Mouse (Mus musculus) midbrain, embryonic 11.5 days (tissue): Measurements from ENCODE around the gene Taar9. TPM values are rescaled to one million over a fixed set of nuclear protein-coding genes. Genes with fewer than 3 reads are reported as not detected.
"Not testable (repeated sequence)": the region's sequence is repeated elsewhere in the genome, so short reads cannot be mapped to it uniquely, and the experiment has no call there.

Source experiments
- ATAC-seq: fragments of 200-750 bp; cut with Nextera tagmentation; 2 replicates; pipeline ENCODE4 v1.8.0; 2017; ENCODE audit warnings: moderate TSS enrichment, moderate library complexity; ENCODE audit not compliant: low FRiP score
- DNase-seq: peaks from one replicate; pipeline ENCODE4 v3.0.0; 2015; ENCODE audit warnings: low spot score; ENCODE audit errors: missing footprints
- H3K27ac ChIP-seq: fragments of 300-500 bp; sonication (generic); 2 replicates; pipeline ENCODE4 v1.5.1; 2014; ENCODE audit warnings: low read depth, low read length
- H3K27me3 ChIP-seq: fragments of 300-500 bp; sonication (generic); 2 replicates; pipeline ENCODE4 v1.6.1; 2014; ENCODE audit warnings: mild to moderate bottlenecking, low read length, moderate library complexity, mixed read lengths; ENCODE audit not compliant: control insufficient read depth, insufficient read depth
- H3K36me3 ChIP-seq: fragments of 300-500 bp; sonication (generic); 2 replicates; pipeline ENCODE4 v1.6.1; 2014; ENCODE audit warnings: mild to moderate bottlenecking, low read length, moderate library complexity, mixed read lengths; ENCODE audit not compliant: control insufficient read depth, insufficient read depth
- H3K4me1 ChIP-seq: fragments of 300-500 bp; sonication (generic); 2 replicates; pipeline ENCODE4 v1.6.1; 2014; ENCODE audit warnings: low read length; ENCODE audit not compliant: control insufficient read depth, insufficient read depth
- H3K4me2 ChIP-seq: fragments of 300-500 bp; sonication (generic); 2 replicates; pipeline ENCODE4 v1.6.1; 2014; ENCODE audit warnings: mild to moderate bottlenecking, moderate library complexity
- H3K4me3 ChIP-seq: fragments of 300-500 bp; sonication (generic); 2 replicates; pipeline ENCODE4 v1.5.1; 2014; ENCODE audit warnings: low read depth, low read length
- H3K9ac ChIP-seq: fragments of 300-500 bp; sonication (generic); 2 replicates; pipeline ENCODE4 v1.6.1; 2014; ENCODE audit warnings: low read length
- H3K9me3 ChIP-seq: fragments of 300-500 bp; sonication (generic); 2 replicates; pipeline ENCODE4 v1.6.1; 2016; ENCODE audit warnings: low read length; ENCODE audit not compliant: control insufficient read depth
- WGBS: fragments of 180-500 bp; shearing (Covaris S2); extraction: QIAGEN DNeasy Blood & Tissue Kit; methylation state at CpG from one replicate; pipeline ENCODE4 v1.1.7; 2014; 5-methylcytosine and 5-hydroxymethylcytosine counted together
- polyA plus RNA-seq: library from polyadenylated mRNA; unstranded; fragments of >200 nt; fragmentation: Nextera tagmentation; extraction: Ambion mirVana; gene quantifications from 2 replicates; pipeline ENCODE4 v1.2.1, GENCODE M21; 2014

Gene Taar9
- polyA plus RNA-seq = not detected in 2 replicates

GRCm38 (mm10) chr10:24109434-24109833, at the start of gene Taar9:
Gene Taar9 (minus strand): TSS chr10:24109534.
- not testable (repeated sequence) for H3K9ac ChIP-seq, ATAC-seq, H3K4me2 ChIP-seq, H3K27me3 ChIP-seq, H3K36me3 ChIP-seq, H3K4me3 ChIP-seq, H3K4me1 ChIP-seq, H3K9me3 ChIP-seq, H3K27ac ChIP-seq, DNase-seq
- 88% methylated on average over 8 of the region's 8 CpGs for WGBS

- no peak for DNase-seq
- Histone ChIP-seq H3K9me3 (no peaks in the 10 kb centered on the region), H3K4me2 (no peak overlapping the region), H3K4me3 (no peak overlapping the region), H3K27ac (no peak overlapping the region), H3K36me3 (0 out of 2 replicates have a peak, but pooled peaks cover 5% of the 10 kb centered on the region), H3K9ac (no peak overlapping the region), H3K4me1 (no peaks in the 10 kb centered on the region), H3K27me3 (no peaks in the 10 kb centered on the region)
- ATAC-seq = no peak
- WGBS = 93% methylated on average over 12 of the region's 12 CpGs
Measured at GRCm38 (mm10) chr10:24158470-24159254, 49.3 kb upstream of the Taar9 start.

- Histone ChIP-seq H3K27me3 (no peaks in the 10 kb centered on the region), H3K36me3 (no peaks in the 10 kb centered on the region), H3K4me3 (no peak overlapping the region), H3K9me3 (no peaks in the 10 kb centered on the region), H3K4me2 (peak overlapping the region; percentile 58), H3K4me1 (peaks cover 7% of the 10 kb centered on the region; the same call in 1 of the 2 replicates), H3K27ac (no peak overlapping the region), H3K9ac (0 out of 2 replicates have a peak overlapping the region, but pooled peaks have one; percentile 10)
- DNase-seq (peak; percentile 84), ATAC-seq (no peak)
- WGBS = 62% methylated on average over 7 of the region's 7 CpGs
Measured at GRCm38 (mm10) chr10:24150086-24150485, 40.8 kb upstream of the Taar9 start.

- DNase-seq = peak; percentile 98
- Histone ChIP-seq H3K9me3 (no peaks in the 10 kb centered on the region), H3K4me2 (peak within 1 kb of the TSS; percentile 58), H3K36me3 (no peaks in the 10 kb centered on the region), H3K27me3 (no peaks in the 10 kb centered on the region), H3K4me1 (peaks cover 7% of the 10 kb centered on the region; the same call in 1 of the 2 replicates), H3K9ac (peak within 1 kb of the TSS; percentile 65), H3K4me3 (peak within 1 kb of the TSS; percentile 54), H3K27ac (no peak within 1 kb of the TSS)
- WGBS = under 1% methylated on average over 42 of the region's 45 CpGs
- peak; percentile 98 for ATAC-seq
Measured at GRCm38 (mm10) chr10:24149135-24149781, 39.9 kb upstream of the Taar9 start, which contains the start of gene Stx7. Gene Stx7 (plus strand): TSS chr10:24149302.

- ATAC-seq (no peak), DNase-seq (no peak)
- Histone ChIP-seq H3K36me3 (no peaks in the 10 kb centered on the region), H3K9ac (no peak overlapping the region), H3K27me3 (no peaks in the 10 kb centered on the region), H3K9me3 (no peaks in the 10 kb centered on the region), H3K27ac (no peak overlapping the region), H3K4me3 (no peak overlapping the region), H3K4me1 (no peaks in the 10 kb centered on the region), H3K4me2 (no peak overlapping the region)
- WGBS = 77% methylated on average over 3 of the region's 3 CpGs
Measured at GRCm38 (mm10) chr10:24142735-24143134, 33.4 kb upstream of the Taar9 start.

GRCm38 (mm10) chr10:24138623-24139261, 29.4 kb upstream of the Taar9 start:
- H3K9me3 ChIP-seq = no peaks in the 10 kb centered on the region
- H3K4me3 ChIP-seq = no peak overlapping the region
- no peak overlapping the region for H3K9ac ChIP-seq
- DNase-seq = no peak
- 86% methylated on average over 2 of the region's 2 CpGs for WGBS
- H3K27ac ChIP-seq = no peak overlapping the region
- no peaks in the 10 kb centered on the region for H3K27me3 ChIP-seq
- H3K36me3 ChIP-seq = no peaks in the 10 kb centered on the region
- no peak overlapping the region for H3K4me2 ChIP-seq
- ATAC-seq = no peak
- H3K4me1 ChIP-seq = no peaks in the 10 kb centered on the region

- no peak for ATAC-seq
- Histone ChIP-seq H3K36me3 (no peaks in the 10 kb centered on the region), H3K4me1 (peaks cover 6% of the 10 kb centered on the region; the same call in 1 of the 2 replicates), H3K27me3 (no peaks in the 10 kb centered on the region), H3K27ac (no peak overlapping the region), H3K9ac (no peak overlapping the region), H3K4me2 (no peak overlapping the region), H3K9me3 (no peaks in the 10 kb centered on the region), H3K4me3 (no peak overlapping the region)
- no peak for DNase-seq
- 58% methylated on average over 7 of the region's 7 CpGs for WGBS
Measured at GRCm38 (mm10) chr10:24134071-24134645, 24.8 kb upstream of the Taar9 start.

- H3K4me1 ChIP-seq = peaks cover 6% of the 10 kb centered on the region; the same call in 1 of the 2 replicates
- DNase-seq (no peak), ATAC-seq (no peak)
- no peak overlapping the region for H3K4me3 ChIP-seq
- no peak overlapping the region for H3K9ac ChIP-seq
- WGBS = 49% methylated on average over 2 of the region's 2 CpGs
- H3K27ac ChIP-seq = no peak overlapping the region
- no peaks in the 10 kb centered on the region for H3K9me3 ChIP-seq
- no peaks in the 10 kb centered on the region for H3K36me3 ChIP-seq
- H3K27me3 ChIP-seq = no peaks in the 10 kb centered on the region
- no peak overlapping the region for H3K4me2 ChIP-seq
Measured at GRCm38 (mm10) chr10:24133132-24133531, 23.8 kb upstream of the Taar9 start.
